Mouse (Mus musculus) hindbrain, embryonic 16.5 days (tissue): Measurements from ENCODE around the gene BC147527. TPM values are rescaled to one million over a fixed set of nuclear protein-coding genes. Genes with fewer than 3 reads are reported as not detected.
"Not testable (repeated sequence)": the region's sequence is repeated elsewhere in the genome, so short reads cannot be mapped to it uniquely, and the experiment has no call there.

Experiments
- ATAC-seq: fragments of 200-750 bp; cut with Nextera tagmentation; 2 replicates; pipeline ENCODE4 v1.8.0; 2017; ENCODE audit warnings: moderate TSS enrichment, moderate library complexity
- H3K27ac ChIP-seq: fragments of 300-500 bp; sonication (generic); 2 replicates; pipeline ENCODE4 v1.5.1; 2014; ENCODE audit warnings: low read depth, mild to moderate bottlenecking, control low read depth, low read length, moderate library complexity
- H3K27me3 ChIP-seq: fragments of 300-500 bp; sonication (generic); replicated peaks from 2 replicates; pipeline ENCODE4 v1.6.1; 2014; ENCODE audit warnings: low read length; ENCODE audit not compliant: control insufficient read depth, insufficient read depth
- H3K36me3 ChIP-seq: fragments of 300-500 bp; sonication (generic); 2 replicates; pipeline ENCODE4 v1.6.1; 2014; ENCODE audit warnings: mild to moderate bottlenecking, low read length, moderate library complexity, mixed read lengths; ENCODE audit not compliant: control insufficient read depth, insufficient read depth
- H3K4me1 ChIP-seq: fragments of 300-500 bp; sonication (generic); 2 replicates; pipeline ENCODE4 v1.6.1; 2014; ENCODE audit warnings: low read depth, low read length; ENCODE audit not compliant: control insufficient read depth, insufficient read depth
- H3K4me2 ChIP-seq: fragments of 300-500 bp; sonication (generic); 2 replicates; pipeline ENCODE4 v1.6.1; 2014; ENCODE audit warnings: mild to moderate bottlenecking, low read length, control low read depth, moderate library complexity
- H3K4me3 ChIP-seq: fragments of 300-500 bp; sonication (generic); 2 replicates; pipeline ENCODE4 v1.5.1; 2014; ENCODE audit warnings: mild to moderate bottlenecking, low read length, control low read depth, moderate library complexity
- H3K9ac ChIP-seq: fragments of 300-500 bp; sonication (generic); 2 replicates; pipeline ENCODE4 v1.6.1; 2014; ENCODE audit warnings: low read depth, mild to moderate bottlenecking, control low read depth, low read length, moderate library complexity
- H3K9me3 ChIP-seq: fragments of 300-500 bp; sonication (generic); 2 replicates; pipeline ENCODE4 v1.6.1; 2014; ENCODE audit warnings: mild to moderate bottlenecking, low read length, moderate library complexity; ENCODE audit not compliant: control insufficient read depth
- WGBS: fragments of 180-500 bp; shearing (Covaris S2); extraction: QIAGEN DNeasy Blood & Tissue Kit; methylation state at CpG from one replicate; pipeline ENCODE4 v1.1.7; 2014; 5-methylcytosine and 5-hydroxymethylcytosine counted together
- polyA plus RNA-seq: library from polyadenylated mRNA; unstranded; fragments of >200 nt; fragmentation: Nextera tagmentation; extraction: Ambion mirVana; gene quantifications from 2 replicates; pipeline ENCODE4 v1.2.1, GENCODE M21; 2015

The BC147527 gene
- not detected in 2 replicates for polyA plus RNA-seq

GRCm38 (mm10) chr13:120299991-120300442 is at the start of gene BC147527:
TSS of gene BC147527 (plus strand) at chr13:120300392.
- no peaks in the 10 kb centered on the region for H3K36me3 ChIP-seq
- no peaks in the 10 kb centered on the region for H3K4me1 ChIP-seq
- H3K27me3 ChIP-seq: no peaks in the 10 kb centered on the region
- H3K4me3 ChIP-seq: no peak within 1 kb of the TSS
- no peak within 1 kb of the TSS for H3K9ac ChIP-seq
- H3K4me2 ChIP-seq: no peak within 1 kb of the TSS
- no peaks in the 10 kb centered on the region; the same call in 1 of the 2 replicates for H3K9me3 ChIP-seq
- 47% methylated on average over 2 of the region's 2 CpGs for WGBS
- no peak within 1 kb of the TSS for H3K27ac ChIP-seq
- no peak for ATAC-seq

- not testable (repeated sequence) for H3K9ac ChIP-seq, H3K4me1 ChIP-seq, H3K27ac ChIP-seq, H3K27me3 ChIP-seq, H3K4me3 ChIP-seq, H3K4me2 ChIP-seq, H3K36me3 ChIP-seq, H3K9me3 ChIP-seq, ATAC-seq
- WGBS: 87% methylated on average over 2 of the region's 3 CpGs
Observed at GRCm38 (mm10) chr13:120251208-120251924, 48.8 kb upstream of the BC147527 start.

- H3K36me3 ChIP-seq, H3K9me3 ChIP-seq, H3K4me1 ChIP-seq, H3K9ac ChIP-seq, ATAC-seq, H3K4me2 ChIP-seq, H3K4me3 ChIP-seq, H3K27me3 ChIP-seq, H3K27ac ChIP-seq: not testable (repeated sequence)
- WGBS: 85% methylated on average over 3 of the region's 3 CpGs
Observed at GRCm38 (mm10) chr13:120258817-120259658, 41.2 kb upstream of the BC147527 start.

- not testable (repeated sequence) for H3K36me3 ChIP-seq, H3K27ac ChIP-seq, H3K4me3 ChIP-seq, H3K4me2 ChIP-seq, ATAC-seq, H3K9me3 ChIP-seq, H3K27me3 ChIP-seq, H3K4me1 ChIP-seq, H3K9ac ChIP-seq
- WGBS: 78% methylated on average over 3 of the region's 3 CpGs
Observed at GRCm38 (mm10) chr13:120259718-120260117, 40.5 kb upstream of the BC147527 start.

- not testable (repeated sequence) for H3K27ac ChIP-seq, H3K4me2 ChIP-seq, ATAC-seq, H3K36me3 ChIP-seq, H3K9ac ChIP-seq, H3K9me3 ChIP-seq, H3K4me3 ChIP-seq, H3K4me1 ChIP-seq, H3K27me3 ChIP-seq
- WGBS: 88% methylated on average over 2 of the region's 2 CpGs
Observed at GRCm38 (mm10) chr13:120262870-120263269, 37.3 kb upstream of the BC147527 start, which contains the start of gene AF067061. TSS of gene AF067061 (plus strand) at chr13:120263114.

GRCm38 (mm10) chr13:120277837-120278236 is 22.4 kb upstream of the BC147527 start:
- ATAC-seq: not testable (repeated sequence)
- WGBS: 19% methylated on average over 2 of the region's 2 CpGs

GRCm38 (mm10) chr13:120278784-120279183 is 21.4 kb upstream of the BC147527 start:
- H3K4me1 ChIP-seq: no peaks in the 10 kb centered on the region
- H3K27me3 ChIP-seq: no peaks in the 10 kb centered on the region
- H3K9me3 ChIP-seq: no peaks in the 10 kb centered on the region
- H3K27ac ChIP-seq: no peak overlapping the region
- no peak overlapping the region for H3K4me3 ChIP-seq
- no peak overlapping the region for H3K9ac ChIP-seq
- H3K4me2 ChIP-seq: no peak overlapping the region
- WGBS: 91% methylated on average over 9 of the region's 9 CpGs
- no peaks in the 10 kb centered on the region for H3K36me3 ChIP-seq
- no peak for ATAC-seq

More at GRCm38 (mm10) chr13:120277837-120278236, 22.4 kb upstream of the BC147527 start:
- not testable (repeated sequence) for H3K4me1 ChIP-seq, H3K36me3 ChIP-seq, H3K4me2 ChIP-seq, H3K4me3 ChIP-seq, H3K9me3 ChIP-seq, H3K9ac ChIP-seq, H3K27ac ChIP-seq, H3K27me3 ChIP-seq

GRCm38 (mm10) chr13:120299324-120299894 is 783 bp upstream of the BC147527 start:
- Histone ChIP-seq H3K4me3 (no peak overlapping the region), H3K27ac (no peak overlapping the region), H3K27me3 (no peaks in the 10 kb centered on the region), H3K4me2 (no peak overlapping the region), H3K9ac (no peak overlapping the region), H3K36me3 (no peaks in the 10 kb centered on the region), H3K9me3 (no peaks in the 10 kb centered on the region; the same call in 1 of the 2 replicates), H3K4me1 (no peaks in the 10 kb centered on the region)
- WGBS: 77% methylated on average over 1 of the region's 1 CpGs
- ATAC-seq: no peak

GRCm38 (mm10) chr13:120300853-120301252 is 661 bp downstream of the BC147527 start:
- Histone ChIP-seq H3K27me3 (no peaks in the 10 kb centered on the region), H3K4me2 (no peak overlapping the region), H3K4me1 (no peaks in the 10 kb centered on the region), H3K36me3 (no peaks in the 10 kb centered on the region), H3K9ac (no peak overlapping the region), H3K27ac (no peak overlapping the region), H3K4me3 (no peak overlapping the region), H3K9me3 (no peaks in the 10 kb centered on the region; the same call in 1 of the 2 replicates)
- WGBS: 91% methylated on average over 4 of the region's 4 CpGs
- ATAC-seq: no peak
